Mouse (Mus musculus): ENCODE measurements at regions not wholly inside any gene's neighbourhood (a gene's known extent, or its start where the extent isn't known, plus 50 kb on each side); places are given as distances from the start of the nearest gene placed in this dataset.

GRCm38 (mm10) chr2:51236852-51237251, 87.9 kb upstream of the Rnd3 start:
- Histone ChIP-seq H3K4me3 (ENCODE audit: low read length) (no peak overlapping the region), H3K4me1 (ENCODE audit: insufficient read depth, low read length) (peaks cover 12% of the 10 kb centered on the region), H3K9ac (replicated peaks; ENCODE audit: low read length) (no peak overlapping the region), H3K27ac (ENCODE audit: low read length) (no peak overlapping the region), H3K27me3 (ENCODE audit: insufficient read depth, low read length) (no peaks in the 10 kb centered on the region), H3K4me2 (replicated peaks; ENCODE audit: low read depth, low read length) (no peak overlapping the region), H3K36me3 (ENCODE audit: insufficient read depth, low read length) (no peaks in the 10 kb centered on the region), H3K9me3 (ENCODE audit: low read length) (no peaks in the 10 kb centered on the region)
- WGBS, result 72% methylated on average over 3 of the region's 3 CpGs
- ATAC-seq (ENCODE audit: low FRiP score, low TSS enrichment), result no peak

- Histone ChIP-seq H3K27me3 (ENCODE audit: insufficient read depth, low read length) (no peaks in the 10 kb centered on the region), H3K9me3 (ENCODE audit: low read length) (no peaks in the 10 kb centered on the region), H3K4me1 (ENCODE audit: insufficient read depth, low read length) (peaks cover 12% of the 10 kb centered on the region), H3K4me3 (ENCODE audit: low read length) (no peak overlapping the region), H3K36me3 (ENCODE audit: insufficient read depth, low read length) (no peaks in the 10 kb centered on the region), H3K4me2 (replicated peaks; ENCODE audit: low read depth, low read length) (no peak overlapping the region), H3K9ac (replicated peaks; ENCODE audit: low read length) (no peak overlapping the region), H3K27ac (ENCODE audit: low read length) (no peak overlapping the region)
- 0 out of 2 replicates have a peak, but pooled peaks have one; percentile 49 for ATAC-seq (ENCODE audit: low FRiP score, low TSS enrichment)
- WGBS, result 56% methylated on average over 5 of the region's 5 CpGs
Observed at GRCm38 (mm10) chr2:51234427-51234826, 85.5 kb upstream of the Rnd3 start.

- Histone ChIP-seq H3K4me2 (replicated peaks; ENCODE audit: low read depth, low read length) (no peak overlapping the region), H3K4me3 (ENCODE audit: low read length) (no peak overlapping the region), H3K4me1 (ENCODE audit: insufficient read depth, low read length) (peaks cover 6% of the 10 kb centered on the region; the same call in 1 of the 2 replicates), H3K9me3 (ENCODE audit: low read length) (no peaks in the 10 kb centered on the region), H3K36me3 (ENCODE audit: insufficient read depth, low read length) (no peaks in the 10 kb centered on the region), H3K27ac (ENCODE audit: low read length) (no peak overlapping the region), H3K27me3 (ENCODE audit: insufficient read depth, low read length) (no peaks in the 10 kb centered on the region), H3K9ac (replicated peaks; ENCODE audit: low read length) (no peak overlapping the region)
- ATAC-seq (ENCODE audit: low FRiP score, low TSS enrichment), result no peak
- 50% methylated on average over 1 of the region's 1 CpGs for WGBS
Observed at GRCm38 (mm10) chr2:51222851-51223250, 73.9 kb upstream of the Rnd3 start.

GRCm38 (mm10) chr2:51219714-51220113, 70.8 kb upstream of the Rnd3 start:
- Histone ChIP-seq H3K27me3 (ENCODE audit: insufficient read depth, low read length) (no peaks in the 10 kb centered on the region), H3K36me3 (ENCODE audit: insufficient read depth, low read length) (no peaks in the 10 kb centered on the region), H3K9me3 (ENCODE audit: low read length) (no peaks in the 10 kb centered on the region), H3K4me2 (replicated peaks; ENCODE audit: low read depth, low read length) (no peak overlapping the region), H3K27ac (ENCODE audit: low read length) (no peak overlapping the region), H3K4me1 (ENCODE audit: insufficient read depth, low read length) (peaks cover 6% of the 10 kb centered on the region; the same call in 1 of the 2 replicates), H3K9ac (replicated peaks; ENCODE audit: low read length) (no peak overlapping the region), H3K4me3 (ENCODE audit: low read length) (no peak overlapping the region)
- ATAC-seq (ENCODE audit: low FRiP score, low TSS enrichment), result no peak
- WGBS, result 45% methylated on average over 6 of the region's 6 CpGs

GRCm38 (mm10) chr2:51207150-51208022, 58.5 kb upstream of the Rnd3 start:
- WGBS, result 17% methylated on average over 7 of the region's 7 CpGs
- H3K36me3 ChIP-seq (ENCODE audit: insufficient read depth, low read length), result no peaks in the 10 kb centered on the region
- H3K4me2 ChIP-seq (replicated peaks; ENCODE audit: low read depth, low read length), result 0 out of 2 replicates have a peak overlapping the region, but pooled peaks have one; percentile 1
- peak; percentile 54; the same call in 1 of the 2 replicates for ATAC-seq (ENCODE audit: low FRiP score, low TSS enrichment)
- no peak overlapping the region for H3K9ac ChIP-seq (replicated peaks; ENCODE audit: low read length)
- no peak overlapping the region for H3K4me3 ChIP-seq (ENCODE audit: low read length)
- peaks cover 12% of the 10 kb centered on the region; the same call in 1 of the 2 replicates for H3K4me1 ChIP-seq (ENCODE audit: insufficient read depth, low read length)
- no peaks in the 10 kb centered on the region for H3K27me3 ChIP-seq (ENCODE audit: insufficient read depth, low read length)
- peak overlapping the region; percentile 23; the same call in 1 of the 2 replicates for H3K27ac ChIP-seq (ENCODE audit: low read length)
- no peaks in the 10 kb centered on the region for H3K9me3 ChIP-seq (ENCODE audit: low read length)

- no peaks in the 10 kb centered on the region for H3K27me3 ChIP-seq (ENCODE audit: insufficient read depth, low read length)
- no peak overlapping the region for H3K4me2 ChIP-seq (replicated peaks; ENCODE audit: low read depth, low read length)
- 12% methylated on average over 4 of the region's 4 CpGs for WGBS
- H3K4me1 ChIP-seq (ENCODE audit: insufficient read depth, low read length), result peaks cover 12% of the 10 kb centered on the region; the same call in 1 of the 2 replicates
- H3K4me3 ChIP-seq (ENCODE audit: low read length), result no peak overlapping the region
- no peak overlapping the region for H3K9ac ChIP-seq (replicated peaks; ENCODE audit: low read length)
- H3K9me3 ChIP-seq (ENCODE audit: low read length), result no peaks in the 10 kb centered on the region
- no peak overlapping the region for H3K27ac ChIP-seq (ENCODE audit: low read length)
- no peaks in the 10 kb centered on the region for H3K36me3 ChIP-seq (ENCODE audit: insufficient read depth, low read length)
- no peak for ATAC-seq (ENCODE audit: low FRiP score, low TSS enrichment)
Observed at GRCm38 (mm10) chr2:51206332-51206731, 57.4 kb upstream of the Rnd3 start.

Measured in kidney, embryonic 16.5 days (tissue).